Mouse (Mus musculus) G1E (cell line): Measurements from ENCODE around the gene Slc25a21. TPM values are rescaled to one million over a fixed set of nuclear protein-coding genes. Genes with fewer than 3 reads are reported as not detected.

Experiments
- ATAC-seq: 2 replicates; pipeline ENCODE4 v1.8.0; 2016; ENCODE audit warnings: mild to moderate bottlenecking; ENCODE audit not compliant: insufficient number of reproducible peaks, poor library complexity, low FRiP score, severe bottlenecking; ENCODE audit errors: extremely low read depth
- DNase-seq: peaks from one replicate; pipeline ENCODE4 v3.0.0; 2012; ENCODE audit warnings: low spot score
- H3K27me3 ChIP-seq: 2 replicates; pipeline ENCODE4 v1.6.1; 2012; ENCODE audit warnings: mild to moderate bottlenecking, low read length, inconsistent platforms; ENCODE audit not compliant: insufficient read depth
- H3K36me3 ChIP-seq: replicated peaks from 2 replicates; pipeline ENCODE3; 2012; ENCODE audit warnings: mild to moderate bottlenecking, inconsistent platforms
- H3K4me1 ChIP-seq: 2 replicates; pipeline ENCODE4 v1.6.1; 2012; ENCODE audit warnings: low read depth, low read length, inconsistent platforms, mixed read lengths; ENCODE audit not compliant: insufficient read depth
- H3K4me3 ChIP-seq: 2 replicates; pipeline ENCODE4 v1.5.1; 2012; ENCODE audit warnings: low read depth, mild to moderate bottlenecking, inconsistent platforms, low read length, moderate library complexity, mixed read lengths
- H3K9me3 ChIP-seq: replicated peaks from 2 replicates; pipeline ENCODE4 v1.6.1; 2012; ENCODE audit warnings: inconsistent platforms
- CTCF ChIP-seq: IDR thresholded peaks from 2 replicates; pipeline ENCODE4 v1.5.1; 2012; ENCODE audit warnings: low read depth, low read length, inconsistent platforms, mixed read lengths
- GATA1 ChIP-seq: IDR thresholded peaks from 2 replicates; pipeline ENCODE4 v1.6.1; 2012; ENCODE audit warnings: borderline replicate concordance, low read length, inconsistent platforms, mixed read lengths
- GATA2 ChIP-seq: IDR thresholded peaks from 2 replicates; pipeline ENCODE4 v1.6.1; 2012; ENCODE audit warnings: low read depth, low read length, inconsistent platforms, borderline replicate concordance
- POLR2AphosphoS5 ChIP-seq: IDR thresholded peaks from 2 replicates; pipeline ENCODE4 v1.6.1; 2012; ENCODE audit warnings: low read depth, low read length, inconsistent platforms; ENCODE audit not compliant: insufficient replicate concordance
- TAL1 ChIP-seq: conservative IDR thresholded peaks from 2 replicates; pipeline ENCODE4 v1.6.1; 2012; ENCODE audit warnings: low read depth, low read length, inconsistent platforms, mixed read lengths
- polyA plus RNA-seq: library from polyadenylated mRNA; stranded (reverse); fragments of >175 nt; gene quantifications from 2 replicates; pipeline ENCODE4 v1.2.3, GENCODE M21; 2012
- total RNA-seq, 2 experiments: library from RNA; stranded (forward) in 1 of 2; stranded (reverse) in 1 of 2; fragments of 200-1000 nt in 1 of 2; fragments of >200 nt in 1 of 2; fragmentation: Nextera tagmentation in 1 of 2; gene quantifications; 2 replicates each; pipeline ENCODE4 v1.2.3; 2014 to 2017

The Slc25a21 gene
- total and polyA plus RNA-seq, 3 experiments = 9.7 to 32.0 (median 14.6) TPM

DNA sequence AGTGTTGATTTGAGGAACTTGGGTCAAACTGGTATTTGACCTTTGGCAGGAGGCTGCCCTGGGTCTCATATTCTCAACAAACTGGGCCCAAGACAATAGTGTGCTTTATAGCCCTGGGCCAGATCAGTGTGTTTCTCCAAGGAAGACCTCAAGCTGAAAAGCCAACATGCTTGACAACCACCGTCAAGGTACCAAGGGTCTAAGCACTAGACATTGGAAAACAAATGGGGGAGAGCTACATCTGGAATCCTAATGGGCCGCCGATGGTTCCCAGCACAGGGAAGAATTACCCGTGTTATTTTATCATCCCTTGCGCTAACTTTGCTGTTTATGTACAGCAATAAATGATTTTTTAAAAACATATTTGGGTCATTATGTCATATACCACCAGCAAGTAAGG is 113.7 kb downstream of the Slc25a21 start:
- H3K36me3 ChIP-seq = no peaks in the 10 kb centered on the region
- TF ChIP-seq TAL1 = no peak
- no peak for TF ChIP-seq CTCF
- no peak for TF ChIP-seq GATA2
- no peak for TF ChIP-seq POLR2AphosphoS5
- TF ChIP-seq GATA1 = no peak
- H3K4me3 ChIP-seq = no peak overlapping the region
- H3K4me1 ChIP-seq = no peaks in the 10 kb centered on the region
- no peaks in the 10 kb centered on the region for H3K27me3 ChIP-seq
- ATAC-seq (no peak), DNase-seq (no peak)
- no peaks in the 10 kb centered on the region for H3K9me3 ChIP-seq

DNA sequence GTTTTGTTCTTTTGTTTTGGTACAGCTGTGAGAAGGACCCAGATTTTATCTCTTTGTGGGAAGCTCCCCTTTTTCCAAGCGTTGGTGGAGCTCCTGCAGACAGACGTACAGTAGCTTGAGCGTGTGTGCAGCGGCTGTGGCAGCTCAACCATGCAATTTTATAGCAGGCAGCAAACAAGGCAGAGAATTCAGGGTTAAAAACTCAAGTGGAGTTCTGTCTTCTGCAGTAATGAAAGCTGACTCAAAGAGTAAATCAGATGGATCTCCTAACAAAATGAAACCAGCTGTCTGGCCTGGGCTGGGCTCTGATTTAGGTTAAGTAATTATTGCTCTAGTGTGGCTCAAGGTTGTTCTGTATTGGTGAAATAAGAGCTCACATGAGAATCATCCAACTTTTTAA is 120.7 kb downstream of the Slc25a21 start:
- Histone ChIP-seq H3K4me1 (no peaks in the 10 kb centered on the region), H3K4me3 (no peak overlapping the region), H3K27me3 (no peaks in the 10 kb centered on the region), H3K9me3 (no peaks in the 10 kb centered on the region), H3K36me3 (no peaks in the 10 kb centered on the region)
- TF ChIP-seq POLR2AphosphoS5 (no peak), GATA1 (no peak), TAL1 (no peak), CTCF (no peak), GATA2 (no peak)
- no peak for DNase-seq
- ATAC-seq = no peak

DNA sequence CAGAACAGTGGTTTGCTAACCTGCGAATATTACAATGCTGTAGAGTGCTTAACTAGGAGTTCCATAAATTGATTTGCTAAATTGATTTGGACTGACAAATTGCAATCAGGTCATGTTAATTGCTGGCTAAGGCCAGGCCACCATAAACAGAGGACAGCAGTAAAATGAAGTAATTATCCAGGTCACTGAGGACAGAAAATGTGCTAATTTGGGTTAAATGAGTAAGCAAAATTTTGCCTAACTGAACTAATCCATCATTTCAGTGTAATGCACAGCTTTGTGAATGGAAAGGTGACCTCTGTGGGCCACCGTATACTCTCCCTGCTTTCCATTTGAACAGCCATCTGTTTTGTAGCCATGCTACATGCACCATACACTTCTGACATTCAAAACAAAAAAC is 124.7 kb downstream of the Slc25a21 start:
- no peaks in the 10 kb centered on the region for H3K4me1 ChIP-seq
- no peak for TF ChIP-seq GATA1
- no peak for TF ChIP-seq POLR2AphosphoS5
- no peak for TF ChIP-seq TAL1
- no peak for TF ChIP-seq GATA2
- no peak for TF ChIP-seq CTCF
- no peak for ATAC-seq
- no peaks in the 10 kb centered on the region for H3K9me3 ChIP-seq
- H3K4me3 ChIP-seq = no peak overlapping the region
- H3K27me3 ChIP-seq = no peaks in the 10 kb centered on the region
- no peaks in the 10 kb centered on the region for H3K36me3 ChIP-seq
- DNase-seq = no peak

DNA sequence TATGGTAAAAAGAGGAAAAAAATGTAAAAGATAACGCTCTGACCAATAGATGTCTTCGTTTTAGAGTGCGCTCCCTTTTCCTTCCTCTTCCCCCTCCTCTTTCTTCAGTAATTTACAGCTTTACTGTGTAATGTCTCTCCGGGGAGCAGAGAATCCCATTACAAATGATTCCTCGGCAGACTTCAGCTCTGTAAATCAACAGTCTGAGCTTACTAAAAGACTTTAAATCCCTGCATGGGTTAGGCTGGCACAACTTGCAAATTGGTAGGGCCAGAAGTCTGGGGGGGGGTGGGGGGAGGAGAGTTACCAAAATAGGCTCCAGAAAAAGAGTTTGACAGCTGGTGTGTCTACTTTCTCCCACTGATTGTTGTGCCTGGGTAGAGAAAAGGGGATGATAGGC is 128.7 kb downstream of the Slc25a21 start:
- DNase-seq (no peak), ATAC-seq (no peak)
- Histone ChIP-seq H3K4me3 (no peak overlapping the region), H3K9me3 (no peaks in the 10 kb centered on the region), H3K27me3 (no peaks in the 10 kb centered on the region), H3K36me3 (no peaks in the 10 kb centered on the region), H3K4me1 (no peaks in the 10 kb centered on the region)
- no peak for TF ChIP-seq GATA1

DNA sequence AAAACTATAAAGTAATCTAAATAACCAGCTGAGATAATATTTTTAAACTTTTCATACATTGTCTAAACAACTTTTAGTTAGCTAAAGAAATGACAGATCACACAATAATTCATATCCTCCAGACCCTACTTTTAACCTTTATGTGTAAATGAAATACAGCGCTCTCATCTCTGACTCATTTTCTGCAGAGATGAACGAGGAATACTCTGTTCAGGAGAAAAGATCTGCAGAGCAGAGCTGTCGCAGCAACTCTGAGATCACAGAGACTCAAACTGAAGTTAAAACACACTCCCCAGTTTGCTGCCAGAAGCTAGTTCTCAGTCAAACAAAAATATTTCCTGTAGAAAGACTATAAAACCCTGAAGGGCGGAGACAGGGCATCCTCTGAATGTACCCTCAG is 177.5 kb downstream of the Slc25a21 start:
- H3K27me3 ChIP-seq = no peaks in the 10 kb centered on the region
- TF ChIP-seq TAL1 (no peak), GATA2 (no peak), GATA1 (no peak), CTCF (no peak), POLR2AphosphoS5 (no peak)
- DNase-seq (no peak), ATAC-seq (no peak)
- no peak overlapping the region for H3K4me3 ChIP-seq
- H3K9me3 ChIP-seq = no peaks in the 10 kb centered on the region
- peaks cover 5% of the 10 kb centered on the region for H3K4me1 ChIP-seq
- H3K36me3 ChIP-seq = no peaks in the 10 kb centered on the region

DNA sequence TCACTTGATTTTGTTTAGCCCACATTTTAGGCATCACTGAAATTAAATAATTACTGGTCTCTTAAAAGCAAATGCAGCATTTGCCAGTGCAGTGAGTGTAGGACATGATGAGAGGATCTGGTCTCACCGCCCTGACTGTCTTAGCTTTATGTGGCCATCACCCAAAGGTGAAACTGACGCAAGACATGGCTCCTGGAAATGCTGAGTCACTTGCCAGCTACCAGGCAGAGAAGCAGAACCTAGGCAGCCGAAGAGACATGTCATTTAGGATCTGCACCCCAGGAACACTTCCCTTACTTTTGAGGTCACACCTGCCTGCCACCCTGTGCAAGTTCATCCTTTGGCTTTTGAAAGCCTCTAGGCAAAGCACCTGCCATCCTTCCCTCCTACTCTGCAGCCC is 180.4 kb downstream of the Slc25a21 start:
- DNase-seq (no peak), ATAC-seq (peak; percentile 28; the same call in 1 of the 2 replicates)
- Histone ChIP-seq H3K9me3 (no peaks in the 10 kb centered on the region), H3K4me1 (peaks cover 5% of the 10 kb centered on the region), H3K36me3 (peaks cover 4% of the 10 kb centered on the region), H3K4me3 (no peak overlapping the region), H3K27me3 (no peaks in the 10 kb centered on the region)
- TF ChIP-seq POLR2AphosphoS5 (no peak), TAL1 (no peak), CTCF (no peak), GATA2 (no peak), GATA1 (no peak)

DNA sequence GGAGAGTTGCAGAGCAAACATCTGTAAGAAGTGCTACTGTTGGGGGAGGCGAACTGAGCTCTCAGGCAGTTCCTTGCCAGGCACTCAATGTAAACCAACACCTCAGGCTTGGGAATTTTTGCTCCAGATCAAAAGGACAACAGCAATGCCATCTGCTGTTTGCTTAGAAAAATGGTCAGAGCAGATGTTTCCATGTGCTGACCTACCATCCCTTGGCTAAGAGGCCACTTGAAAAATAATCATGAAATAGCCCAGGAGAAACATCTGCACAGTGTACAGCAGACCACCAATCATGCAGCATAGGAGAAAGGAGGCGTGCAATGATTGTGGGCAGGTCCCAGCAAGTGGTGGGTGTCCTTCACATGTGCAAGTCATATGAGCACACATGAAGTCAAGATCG is 180.9 kb downstream of the Slc25a21 start:
- H3K9me3 ChIP-seq = no peaks in the 10 kb centered on the region
- DNase-seq = no peak
- ATAC-seq = no peak

More for the DNA sequence above, 180.9 kb downstream of the Slc25a21 start:
- TF ChIP-seq POLR2AphosphoS5 (no peak), GATA2 (no peak), GATA1 (no peak), CTCF (no peak), TAL1 (no peak)
- Histone ChIP-seq H3K4me3 (no peak overlapping the region), H3K4me1 (peaks cover 5% of the 10 kb centered on the region), H3K27me3 (no peaks in the 10 kb centered on the region), H3K36me3 (peaks cover 4% of the 10 kb centered on the region)
